Mouse (Mus musculus): Measurements from ENCODE around the gene Nfatc2. TPM values are rescaled to one million over a fixed set of nuclear protein-coding genes. Genes with fewer than 3 reads are reported as not detected.

Nfatc2 gene
- polyA plus RNA-seq, 1 experiment from 2014 or later: 1.8 TPM

GRCm38 (mm10) chr2:168584408-168584807, 17.0 kb downstream of the Nfatc2 start:
- H3K4me2 ChIP-seq (replicated peaks): no peak overlapping the region
- H3K4me1 ChIP-seq (replicated peaks): peaks cover 20% of the 10 kb centered on the region
- no peak overlapping the region for H3K9ac ChIP-seq
- no peak overlapping the region for H3K4me3 ChIP-seq (replicated peaks)
- H3K27me3 ChIP-seq (replicated peaks): peaks cover 2% of the 10 kb centered on the region
- ATAC-seq: no peak
- no peaks in the 10 kb centered on the region for H3K9me3 ChIP-seq
- H3K27ac ChIP-seq: no peak overlapping the region
- H3K36me3 ChIP-seq: no peaks in the 10 kb centered on the region
- WGBS: 68% methylated on average over 8 of the region's 8 CpGs

- Histone ChIP-seq H3K4me2 (replicated peaks) (no peak overlapping the region), H3K4me3 (replicated peaks) (no peak overlapping the region), H3K4me1 (replicated peaks) (peaks cover 26% of the 10 kb centered on the region), H3K27ac (no peak overlapping the region), H3K9me3 (no peaks in the 10 kb centered on the region), H3K27me3 (replicated peaks) (no peaks in the 10 kb centered on the region), H3K36me3 (no peaks in the 10 kb centered on the region), H3K9ac (no peak overlapping the region)
- ATAC-seq: no peak
- 77% methylated on average over 5 of the region's 5 CpGs for WGBS
Observed at GRCm38 (mm10) chr2:168583084-168583483, 18.4 kb downstream of the Nfatc2 start.

- Histone ChIP-seq H3K27ac (no peak overlapping the region), H3K4me2 (replicated peaks) (no peak overlapping the region), H3K9me3 (no peaks in the 10 kb centered on the region), H3K27me3 (replicated peaks) (no peaks in the 10 kb centered on the region), H3K9ac (no peak overlapping the region), H3K36me3 (no peaks in the 10 kb centered on the region), H3K4me1 (replicated peaks) (peaks cover 41% of the 10 kb centered on the region), H3K4me3 (replicated peaks) (no peak overlapping the region)
- 61% methylated on average over 6 of the region's 6 CpGs for WGBS
- no peak for ATAC-seq
Observed at GRCm38 (mm10) chr2:168581207-168581854, 20.1 kb downstream of the Nfatc2 start.

- Histone ChIP-seq H3K27ac (no peak overlapping the region), H3K4me2 (replicated peaks) (peak overlapping the region; percentile 28), H3K36me3 (no peaks in the 10 kb centered on the region), H3K9me3 (no peaks in the 10 kb centered on the region), H3K27me3 (replicated peaks) (no peaks in the 10 kb centered on the region), H3K4me1 (replicated peaks) (peaks cover 49% of the 10 kb centered on the region), H3K9ac (no peak overlapping the region), H3K4me3 (replicated peaks) (no peak overlapping the region)
- 49% methylated on average over 22 of the region's 22 CpGs for WGBS
- ATAC-seq: no peak
Observed at GRCm38 (mm10) chr2:168580295-168580915, 21.1 kb downstream of the Nfatc2 start.

GRCm38 (mm10) chr2:168579601-168580130, 21.8 kb downstream of the Nfatc2 start:
- no peak overlapping the region for H3K9ac ChIP-seq
- H3K4me1 ChIP-seq (replicated peaks): peaks cover 57% of the 10 kb centered on the region
- H3K27me3 ChIP-seq (replicated peaks): no peaks in the 10 kb centered on the region
- H3K36me3 ChIP-seq: no peaks in the 10 kb centered on the region
- no peaks in the 10 kb centered on the region for H3K9me3 ChIP-seq
- WGBS: 66% methylated on average over 15 of the region's 15 CpGs
- H3K27ac ChIP-seq: no peak overlapping the region
- H3K4me3 ChIP-seq (replicated peaks): no peak overlapping the region
- H3K4me2 ChIP-seq (replicated peaks): no peak overlapping the region
- no peak for ATAC-seq

- WGBS: 80% methylated on average over 3 of the region's 3 CpGs
- Histone ChIP-seq H3K27ac (no peak overlapping the region), H3K4me1 (replicated peaks) (peaks cover 62% of the 10 kb centered on the region), H3K9me3 (no peaks in the 10 kb centered on the region), H3K4me2 (replicated peaks) (no peak overlapping the region), H3K36me3 (no peaks in the 10 kb centered on the region), H3K9ac (no peak overlapping the region), H3K4me3 (replicated peaks) (no peak overlapping the region), H3K27me3 (replicated peaks) (no peaks in the 10 kb centered on the region)
- ATAC-seq: no peak
Observed at GRCm38 (mm10) chr2:168579109-168579508, 22.3 kb downstream of the Nfatc2 start.

- Histone ChIP-seq H3K27ac (peak overlapping the region; percentile 41; the same call in 1 of the 2 replicates), H3K4me1 (replicated peaks) (peaks cover 62% of the 10 kb centered on the region), H3K27me3 (replicated peaks) (no peaks in the 10 kb centered on the region), H3K4me2 (replicated peaks) (no peak overlapping the region), H3K9me3 (no peaks in the 10 kb centered on the region), H3K36me3 (no peaks in the 10 kb centered on the region), H3K9ac (no peak overlapping the region), H3K4me3 (replicated peaks) (no peak overlapping the region)
- ATAC-seq: peak; percentile 40; the same call in 1 of the 2 replicates
- WGBS: 46% methylated on average over 9 of the region's 9 CpGs
Observed at GRCm38 (mm10) chr2:168578132-168578531, 23.3 kb downstream of the Nfatc2 start.

- no peaks in the 10 kb centered on the region for H3K9me3 ChIP-seq
- 0 out of 2 replicates have a peak overlapping the region, but pooled peaks have one; percentile 27 for H3K27ac ChIP-seq
- no peak overlapping the region for H3K4me2 ChIP-seq (replicated peaks)
- H3K36me3 ChIP-seq: no peaks in the 10 kb centered on the region
- H3K27me3 ChIP-seq (replicated peaks): no peaks in the 10 kb centered on the region
- H3K4me1 ChIP-seq (replicated peaks): peaks cover 62% of the 10 kb centered on the region
- no peak overlapping the region for H3K9ac ChIP-seq
- 58% methylated on average over 7 of the region's 7 CpGs for WGBS
- no peak overlapping the region for H3K4me3 ChIP-seq (replicated peaks)
- ATAC-seq: no peak
Observed at GRCm38 (mm10) chr2:168577381-168577780, 24.1 kb downstream of the Nfatc2 start.

- H3K27me3 ChIP-seq (replicated peaks): no peaks in the 10 kb centered on the region
- H3K9me3 ChIP-seq: no peaks in the 10 kb centered on the region
- no peak overlapping the region for H3K9ac ChIP-seq
- no peak overlapping the region for H3K4me3 ChIP-seq (replicated peaks)
- H3K27ac ChIP-seq: 0 out of 2 replicates have a peak overlapping the region, but pooled peaks have one; percentile 44
- WGBS: 62% methylated on average over 5 of the region's 5 CpGs
- ATAC-seq: peak; percentile 5
- H3K4me1 ChIP-seq (replicated peaks): peaks cover 62% of the 10 kb centered on the region
- no peaks in the 10 kb centered on the region for H3K36me3 ChIP-seq
- 0 out of 2 replicates have a peak overlapping the region, but pooled peaks have one; percentile 7 for H3K4me2 ChIP-seq (replicated peaks)
Observed at GRCm38 (mm10) chr2:168575834-168576233, 25.6 kb downstream of the Nfatc2 start.

- Histone ChIP-seq H3K9ac (no peak overlapping the region), H3K27me3 (replicated peaks) (no peaks in the 10 kb centered on the region), H3K4me2 (replicated peaks) (peak overlapping the region; percentile 26), H3K4me1 (replicated peaks) (peaks cover 53% of the 10 kb centered on the region), H3K36me3 (no peaks in the 10 kb centered on the region), H3K9me3 (no peaks in the 10 kb centered on the region), H3K4me3 (replicated peaks) (no peak overlapping the region), H3K27ac (0 out of 2 replicates have a peak overlapping the region, but pooled peaks have one; percentile 44)
- ATAC-seq: peak; percentile 44
- WGBS: 35% methylated on average over 10 of the region's 10 CpGs
Observed at GRCm38 (mm10) chr2:168574934-168575333, 26.5 kb downstream of the Nfatc2 start.

- 89% methylated on average over 3 of the region's 3 CpGs for WGBS
- Histone ChIP-seq H3K4me1 (replicated peaks) (peaks cover 43% of the 10 kb centered on the region), H3K4me2 (replicated peaks) (no peak overlapping the region), H3K9me3 (no peaks in the 10 kb centered on the region), H3K27ac (no peak overlapping the region), H3K36me3 (no peaks in the 10 kb centered on the region), H3K4me3 (replicated peaks) (no peak overlapping the region), H3K27me3 (replicated peaks) (no peaks in the 10 kb centered on the region), H3K9ac (no peak overlapping the region)
- no peak for ATAC-seq
Observed at GRCm38 (mm10) chr2:168573866-168574265, 27.6 kb downstream of the Nfatc2 start.

- Histone ChIP-seq H3K4me3 (replicated peaks) (no peak overlapping the region), H3K36me3 (no peaks in the 10 kb centered on the region)
Observed at GRCm38 (mm10) chr2:168571241-168571640, 30.2 kb downstream of the Nfatc2 start.

More at GRCm38 (mm10) chr2:168571241-168571640, 30.2 kb downstream of the Nfatc2 start:
- WGBS: 94% methylated on average over 32 of the region's 32 CpGs
- H3K9me3 ChIP-seq: 0 out of 2 replicates have a peak, but pooled peaks cover 4% of the 10 kb centered on the region
- no peak for ATAC-seq
- no peaks in the 10 kb centered on the region for H3K27me3 ChIP-seq (replicated peaks)
- no peak overlapping the region for H3K27ac ChIP-seq
- H3K4me2 ChIP-seq (replicated peaks): no peak overlapping the region
- no peak overlapping the region for H3K9ac ChIP-seq
- peaks cover 20% of the 10 kb centered on the region for H3K4me1 ChIP-seq (replicated peaks)
